Mouse (Mus musculus): Measurements from ENCODE around the gene Nrp1. TPM values are rescaled to one million over a fixed set of nuclear protein-coding genes. Genes with fewer than 3 reads are reported as not detected.

The Nrp1 gene
- polyA plus RNA-seq (2017; shearing (Covaris generic)) = 100 to 1,000 TPM; 219 to 377 TPM

- peak; percentile 63 for ATAC-seq
Measured at GRCm38 (mm10) chr8:128358406-128358755, at the start of gene Nrp1. Gene Nrp1, plus strand, starts transcription at chr8:128358604.

- ATAC-seq = peak; percentile 78
Measured at GRCm38 (mm10) chr8:128320797-128321196, 37.6 kb upstream of the Nrp1 start.

- ATAC-seq = no peak
Measured at GRCm38 (mm10) chr8:128327281-128327680, 31.1 kb upstream of the Nrp1 start.

GRCm38 (mm10) chr8:128327922-128328321, 30.5 kb upstream of the Nrp1 start:
- ATAC-seq = no peak

GRCm38 (mm10) chr8:128329502-128329901, 28.9 kb upstream of the Nrp1 start:
- no peak for ATAC-seq

- no peak for ATAC-seq
Measured at GRCm38 (mm10) chr8:128335976-128336375, 22.4 kb upstream of the Nrp1 start.

GRCm38 (mm10) chr8:128338951-128339350, 19.5 kb upstream of the Nrp1 start:
- no peak for ATAC-seq

GRCm38 (mm10) chr8:128339521-128339920, 18.9 kb upstream of the Nrp1 start:
- ATAC-seq = no peak

- no peak for ATAC-seq
Measured at GRCm38 (mm10) chr8:128350405-128350804, 8.0 kb upstream of the Nrp1 start.

GRCm38 (mm10) chr8:128351211-128351610, 7.2 kb upstream of the Nrp1 start:
- ATAC-seq = peak; percentile 77

GRCm38 (mm10) chr8:128352821-128353220, 5.6 kb upstream of the Nrp1 start:
- ATAC-seq = no peak

- no peak for ATAC-seq
Measured at GRCm38 (mm10) chr8:128353999-128354398, 4.4 kb upstream of the Nrp1 start.

- ATAC-seq = no peak
Measured at GRCm38 (mm10) chr8:128355091-128355490, 3.3 kb upstream of the Nrp1 start.

- ATAC-seq = no peak
Measured at GRCm38 (mm10) chr8:128356170-128356569, 2.2 kb upstream of the Nrp1 start.

- ATAC-seq = peak; percentile 16
Measured at GRCm38 (mm10) chr8:128356796-128357539, 1.4 kb upstream of the Nrp1 start.

- peak; percentile 53 for ATAC-seq
Measured at GRCm38 (mm10) chr8:128357540-128358405, 631 bp upstream of the Nrp1 start.

- peak; percentile 10 for ATAC-seq
Measured at GRCm38 (mm10) chr8:128358756-128359520, 534 bp downstream of the Nrp1 start.

- peak; percentile 14 for ATAC-seq
Measured at GRCm38 (mm10) chr8:128359521-128360318, 1.3 kb downstream of the Nrp1 start.

- ATAC-seq = no peak
Measured at GRCm38 (mm10) chr8:128361343-128361870, 3.0 kb downstream of the Nrp1 start.

GRCm38 (mm10) chr8:128362940-128363595, 4.7 kb downstream of the Nrp1 start:
- peak; percentile 70 for ATAC-seq

GRCm38 (mm10) chr8:128370496-128370895, 12.1 kb downstream of the Nrp1 start:
- ATAC-seq = no peak

All from CD4-positive, CD25-positive, alpha-beta regulatory T cell, adult 4 months (primary cell).